Mouse (Mus musculus): Measurements from ENCODE around the gene Atp4a. TPM values are rescaled to one million over a fixed set of nuclear protein-coding genes. Genes with fewer than 3 reads are reported as not detected.

The Atp4a gene
- polyA plus RNA-seq (2014; fragmentation: Nextera tagmentation; extraction: Ambion mirVana) = 0.84 and 1.2 TPM in 2 replicates

DNA sequence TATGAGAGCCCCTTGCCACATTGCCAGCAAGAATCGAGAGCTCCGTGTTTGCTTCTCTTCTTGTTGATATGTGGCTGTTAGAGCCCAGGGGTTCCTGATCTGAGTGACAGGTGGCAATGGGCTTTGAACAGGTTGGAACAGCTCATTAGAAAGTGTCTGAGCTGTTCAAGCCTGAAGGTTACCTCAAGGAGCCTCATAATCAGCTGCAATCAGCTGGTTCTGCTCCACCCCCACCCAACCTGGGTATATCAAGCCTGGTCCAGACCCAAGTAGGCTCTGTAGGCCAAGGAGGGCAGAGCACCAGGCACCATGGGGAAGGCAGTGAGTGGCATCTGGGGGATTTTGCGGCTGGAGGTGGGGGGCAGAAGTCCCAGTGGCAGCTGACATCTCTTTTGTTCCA lies at the start of gene Atp4a:
Gene Atp4a, plus strand, starts transcription at position 268 of the 400 bp plus-strand sequence.
- H3K4me2 ChIP-seq (ENCODE audit: low read length) = no peak within 1 kb of the TSS
- no peak within 1 kb of the TSS for H3K9ac ChIP-seq (ENCODE audit: low read length)
- WGBS = 91% methylated on average over 3 of the region's 3 CpGs
- H3K27ac ChIP-seq (ENCODE audit: low read depth, low read length) = no peak within 1 kb of the TSS
- no peak within 1 kb of the TSS for H3K4me3 ChIP-seq (ENCODE audit: low read depth, low read length)
- H3K4me1 ChIP-seq (ENCODE audit: control insufficient read depth, insufficient read depth, low read length) = no peaks in the 10 kb centered on the region
- ATAC-seq (no peak), DNase-seq (ENCODE audit: low spot score) (no peak)
- peaks cover 5% of the 10 kb centered on the region for H3K27me3 ChIP-seq (replicated peaks; ENCODE audit: control insufficient read depth, insufficient read depth, low read length)
- H3K9me3 ChIP-seq (replicated peaks; ENCODE audit: control insufficient read depth, low read length) = no peaks in the 10 kb centered on the region
- no peaks in the 10 kb centered on the region for H3K36me3 ChIP-seq (ENCODE audit: control insufficient read depth, insufficient read depth, low read length)

DNA sequence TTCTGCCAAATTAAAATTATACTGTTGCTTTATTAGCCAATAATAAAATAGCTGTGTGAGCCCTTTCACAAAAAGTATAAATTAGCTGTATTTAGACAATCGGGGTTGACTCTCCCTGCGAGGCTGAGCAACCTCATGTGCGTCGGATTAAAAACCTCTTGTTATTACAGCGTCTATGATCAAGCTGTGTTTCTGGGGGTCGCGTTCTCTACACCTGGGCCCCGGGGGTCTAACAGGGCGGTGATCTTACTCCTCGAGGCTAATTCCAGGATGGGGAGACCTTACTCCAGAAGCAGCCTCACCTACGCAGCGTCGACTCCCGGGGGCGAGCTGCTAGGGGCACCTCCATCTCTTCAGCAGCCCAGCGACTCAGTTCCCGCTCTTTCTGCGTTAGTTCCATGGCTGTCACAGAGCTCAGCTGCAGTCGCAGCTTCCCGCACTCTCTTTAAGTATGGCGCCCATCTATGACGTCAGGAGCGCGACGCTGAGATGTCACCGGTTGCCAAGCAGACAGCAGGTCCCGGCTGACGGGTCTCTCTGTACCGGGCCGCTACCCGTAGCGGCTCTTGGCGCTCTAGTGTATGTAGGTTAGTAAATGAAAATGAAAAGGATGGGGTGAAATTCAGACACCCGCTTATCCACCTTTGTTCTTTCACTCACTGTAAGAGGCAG lies 47.3 kb upstream of the Atp4a start, which contains the start of gene Haus5:
Gene Haus5, minus strand, starts transcription at position 466 of the 672 bp plus-strand sequence.
- ATAC-seq (peak; percentile 97), DNase-seq (ENCODE audit: low spot score) (peak; percentile 97)
- no peaks in the 10 kb centered on the region for H3K27me3 ChIP-seq (replicated peaks; ENCODE audit: control insufficient read depth, insufficient read depth, low read length)
- H3K9ac ChIP-seq (ENCODE audit: low read length) = peak within 1 kb of the TSS; percentile 74
- under 1% methylated on average over 34 of the region's 34 CpGs for WGBS
- H3K4me3 ChIP-seq (ENCODE audit: low read depth, low read length) = peak within 1 kb of the TSS; percentile 55
- peak within 1 kb of the TSS; percentile 79 for H3K4me2 ChIP-seq (ENCODE audit: low read length)
- peaks cover 3% of the 10 kb centered on the region; the same call in 1 of the 2 replicates for H3K4me1 ChIP-seq (ENCODE audit: control insufficient read depth, insufficient read depth, low read length)
- no peaks in the 10 kb centered on the region for H3K9me3 ChIP-seq (replicated peaks; ENCODE audit: control insufficient read depth, low read length)
- H3K27ac ChIP-seq (ENCODE audit: low read depth, low read length) = peak within 1 kb of the TSS; percentile 63; the same call in 1 of the 2 replicates
- peaks cover 21% of the 10 kb centered on the region for H3K36me3 ChIP-seq (ENCODE audit: control insufficient read depth, insufficient read depth, low read length)

DNA sequence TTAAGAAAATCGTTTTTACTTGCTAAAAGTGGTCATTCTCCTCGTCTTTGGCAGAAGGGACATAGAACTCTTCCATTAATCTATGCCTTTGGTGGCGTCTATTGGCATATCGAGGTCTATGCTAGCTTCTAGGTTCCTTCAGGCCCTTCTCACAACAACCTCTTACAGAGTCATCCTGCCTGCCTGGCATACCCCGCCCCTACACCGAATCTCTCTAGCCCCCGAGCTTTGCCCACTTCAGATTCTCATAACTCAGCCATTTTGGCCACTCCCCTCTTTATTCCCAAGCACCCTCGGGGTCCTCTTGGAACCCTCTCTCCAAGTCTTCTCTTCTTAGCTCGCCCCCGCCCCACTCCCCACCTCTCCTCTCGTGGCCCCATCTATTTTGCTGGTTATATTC lies 46.7 kb upstream of the Atp4a start:
- Histone ChIP-seq H3K27ac (ENCODE audit: low read depth, low read length) (peak overlapping the region; percentile 63; the same call in 1 of the 2 replicates), H3K4me1 (ENCODE audit: control insufficient read depth, insufficient read depth, low read length) (peaks cover 3% of the 10 kb centered on the region; the same call in 1 of the 2 replicates), H3K4me2 (ENCODE audit: low read length) (peak overlapping the region; percentile 79), H3K27me3 (replicated peaks; ENCODE audit: control insufficient read depth, insufficient read depth, low read length) (no peaks in the 10 kb centered on the region), H3K9ac (ENCODE audit: low read length) (peak overlapping the region; percentile 74), H3K36me3 (ENCODE audit: control insufficient read depth, insufficient read depth, low read length) (peaks cover 15% of the 10 kb centered on the region), H3K4me3 (ENCODE audit: low read depth, low read length) (peak overlapping the region; percentile 55), H3K9me3 (replicated peaks; ENCODE audit: control insufficient read depth, low read length) (no peaks in the 10 kb centered on the region)
- ATAC-seq = peak; percentile 71
- DNase-seq (ENCODE audit: low spot score) = peak; percentile 30
- WGBS = 6% methylated on average over 11 of the region's 11 CpGs

DNA sequence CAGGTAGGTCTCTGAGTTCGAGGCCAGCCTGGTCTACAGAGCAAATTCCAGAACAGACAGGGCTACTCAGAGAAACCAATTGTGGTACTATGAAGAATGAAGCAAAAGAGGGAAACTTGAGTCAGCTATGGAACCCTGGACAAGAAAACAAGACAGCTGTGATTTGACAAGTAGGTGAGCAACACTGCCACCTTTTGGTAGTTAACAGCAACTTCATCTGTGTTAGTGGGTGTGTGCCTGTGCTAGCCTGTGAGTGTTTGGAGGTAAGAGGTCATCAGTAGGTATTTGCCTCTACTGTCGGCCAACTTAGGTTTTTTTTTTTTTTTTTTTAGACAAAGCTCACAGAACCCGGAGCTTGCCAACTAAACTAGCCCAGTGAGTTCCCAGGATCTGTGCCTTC lies 42.8 kb upstream of the Atp4a start:
- Histone ChIP-seq H3K9me3 (replicated peaks; ENCODE audit: control insufficient read depth, low read length) (no peaks in the 10 kb centered on the region), H3K9ac (ENCODE audit: low read length) (no peak overlapping the region), H3K4me1 (ENCODE audit: control insufficient read depth, insufficient read depth, low read length) (peaks cover 2% of the 10 kb centered on the region; the same call in 1 of the 2 replicates), H3K27ac (ENCODE audit: low read depth, low read length) (no peak overlapping the region), H3K36me3 (ENCODE audit: control insufficient read depth, insufficient read depth, low read length) (no peaks in the 10 kb centered on the region), H3K27me3 (replicated peaks; ENCODE audit: control insufficient read depth, insufficient read depth, low read length) (no peaks in the 10 kb centered on the region), H3K4me3 (ENCODE audit: low read depth, low read length) (no peak overlapping the region), H3K4me2 (ENCODE audit: low read length) (no peak overlapping the region)
- ATAC-seq (no peak), DNase-seq (ENCODE audit: low spot score) (peak; percentile 31)
- WGBS = 40% methylated on average over 3 of the region's 3 CpGs

DNA sequence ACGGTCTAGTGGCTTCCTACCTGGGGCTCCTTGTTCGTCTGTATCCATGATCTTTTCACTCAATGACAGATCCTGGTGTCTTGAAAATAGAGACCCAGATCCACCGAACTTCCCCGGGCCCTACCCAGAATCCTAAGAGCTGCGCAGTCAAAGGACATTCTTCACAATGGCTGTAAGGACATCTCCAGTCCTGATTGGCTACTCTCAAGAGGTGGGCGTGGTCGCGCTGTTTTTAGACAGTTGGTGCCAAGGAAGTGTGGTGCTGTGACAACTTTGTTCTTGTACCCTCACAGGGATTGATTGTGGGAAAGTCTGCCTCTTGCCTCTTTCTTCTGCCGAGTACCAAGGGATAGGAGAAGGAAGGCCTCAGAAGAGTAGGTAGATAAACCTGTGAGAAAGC lies 40.5 kb upstream of the Atp4a start, which contains the start of gene Pmis2:
Gene Pmis2, minus strand, starts transcription at position 126 of the 400 bp plus-strand sequence.
- WGBS = 77% methylated on average over 9 of the region's 9 CpGs
- Histone ChIP-seq H3K4me3 (ENCODE audit: low read depth, low read length) (no peak within 1 kb of the TSS), H3K4me1 (ENCODE audit: control insufficient read depth, insufficient read depth, low read length) (no peaks in the 10 kb centered on the region), H3K36me3 (ENCODE audit: control insufficient read depth, insufficient read depth, low read length) (no peaks in the 10 kb centered on the region), H3K9me3 (replicated peaks; ENCODE audit: control insufficient read depth, low read length) (no peaks in the 10 kb centered on the region), H3K27me3 (replicated peaks; ENCODE audit: control insufficient read depth, insufficient read depth, low read length) (no peaks in the 10 kb centered on the region), H3K4me2 (ENCODE audit: low read length) (no peak within 1 kb of the TSS), H3K27ac (ENCODE audit: low read depth, low read length) (no peak within 1 kb of the TSS), H3K9ac (ENCODE audit: low read length) (no peak within 1 kb of the TSS)
- ATAC-seq (no peak), DNase-seq (ENCODE audit: low spot score) (no peak)

- H3K4me1 ChIP-seq (ENCODE audit: control insufficient read depth, insufficient read depth, low read length) = no peaks in the 10 kb centered on the region
- H3K36me3 ChIP-seq (ENCODE audit: control insufficient read depth, insufficient read depth, low read length) = no peaks in the 10 kb centered on the region
- ATAC-seq = no peak
- no peak overlapping the region for H3K4me3 ChIP-seq (ENCODE audit: low read depth, low read length)
- peak; percentile 67 for DNase-seq (ENCODE audit: low spot score)
- no peak overlapping the region for H3K27ac ChIP-seq (ENCODE audit: low read depth, low read length)
- no peaks in the 10 kb centered on the region for H3K9me3 ChIP-seq (replicated peaks; ENCODE audit: control insufficient read depth, low read length)
- no peak overlapping the region for H3K9ac ChIP-seq (ENCODE audit: low read length)
- no peaks in the 10 kb centered on the region for H3K27me3 ChIP-seq (replicated peaks; ENCODE audit: control insufficient read depth, insufficient read depth, low read length)
- H3K4me2 ChIP-seq (ENCODE audit: low read length) = no peak overlapping the region
- WGBS = 56% methylated on average over 5 of the region's 5 CpGs
Observed at GRCm38 (mm10) chr7:30678263-30678975, 33.6 kb upstream of the Atp4a start.

DNA sequence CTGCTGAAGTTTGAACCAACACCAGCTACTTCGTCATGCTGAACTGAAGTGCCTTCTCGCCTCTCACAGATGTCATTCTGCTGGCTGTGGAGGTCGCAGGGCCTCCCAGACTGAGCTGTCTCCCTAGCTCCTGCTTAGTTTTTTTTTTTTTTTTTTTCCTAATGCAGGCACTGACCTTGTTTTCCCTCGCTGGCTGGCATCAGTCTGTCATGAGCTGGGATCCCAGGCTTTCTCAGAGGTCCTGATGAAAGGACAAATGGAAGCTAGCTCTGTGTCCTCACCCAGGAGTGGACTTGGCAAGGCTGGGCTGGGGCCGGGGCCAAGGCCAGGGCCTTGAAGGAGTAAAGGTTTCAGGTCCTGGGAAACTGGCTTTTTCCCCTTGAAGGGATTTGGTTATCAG lies 30.1 kb upstream of the Atp4a start:
- Histone ChIP-seq H3K36me3 (ENCODE audit: control insufficient read depth, insufficient read depth, low read length) (no peaks in the 10 kb centered on the region), H3K4me1 (ENCODE audit: control insufficient read depth, insufficient read depth, low read length) (no peaks in the 10 kb centered on the region), H3K9me3 (replicated peaks; ENCODE audit: control insufficient read depth, low read length) (no peaks in the 10 kb centered on the region), H3K4me2 (ENCODE audit: low read length) (no peak overlapping the region), H3K4me3 (ENCODE audit: low read depth, low read length) (no peak overlapping the region), H3K27me3 (replicated peaks; ENCODE audit: control insufficient read depth, insufficient read depth, low read length) (no peaks in the 10 kb centered on the region), H3K9ac (ENCODE audit: low read length) (no peak overlapping the region), H3K27ac (ENCODE audit: low read depth, low read length) (no peak overlapping the region)
- DNase-seq (ENCODE audit: low spot score) = no peak
- no peak for ATAC-seq
- 72% methylated on average over 5 of the region's 5 CpGs for WGBS

- no peaks in the 10 kb centered on the region for H3K4me1 ChIP-seq (ENCODE audit: control insufficient read depth, insufficient read depth, low read length)
- H3K4me3 ChIP-seq (ENCODE audit: low read depth, low read length) = no peak overlapping the region
- H3K27me3 ChIP-seq (replicated peaks; ENCODE audit: control insufficient read depth, insufficient read depth, low read length) = no peaks in the 10 kb centered on the region; the same call in 1 of the 2 replicates
- ATAC-seq = no peak
- no peak overlapping the region for H3K4me2 ChIP-seq (ENCODE audit: low read length)
- no peak overlapping the region for H3K9ac ChIP-seq (ENCODE audit: low read length)
- H3K27ac ChIP-seq (ENCODE audit: low read depth, low read length) = no peak overlapping the region
- no peaks in the 10 kb centered on the region for H3K36me3 ChIP-seq (ENCODE audit: control insufficient read depth, insufficient read depth, low read length)
- 83% methylated on average over 2 of the region's 2 CpGs for WGBS
- H3K9me3 ChIP-seq (replicated peaks; ENCODE audit: control insufficient read depth, low read length) = no peaks in the 10 kb centered on the region
- no peak for DNase-seq (ENCODE audit: low spot score)
Observed at GRCm38 (mm10) chr7:30683425-30683824, 28.6 kb upstream of the Atp4a start.

DNA sequence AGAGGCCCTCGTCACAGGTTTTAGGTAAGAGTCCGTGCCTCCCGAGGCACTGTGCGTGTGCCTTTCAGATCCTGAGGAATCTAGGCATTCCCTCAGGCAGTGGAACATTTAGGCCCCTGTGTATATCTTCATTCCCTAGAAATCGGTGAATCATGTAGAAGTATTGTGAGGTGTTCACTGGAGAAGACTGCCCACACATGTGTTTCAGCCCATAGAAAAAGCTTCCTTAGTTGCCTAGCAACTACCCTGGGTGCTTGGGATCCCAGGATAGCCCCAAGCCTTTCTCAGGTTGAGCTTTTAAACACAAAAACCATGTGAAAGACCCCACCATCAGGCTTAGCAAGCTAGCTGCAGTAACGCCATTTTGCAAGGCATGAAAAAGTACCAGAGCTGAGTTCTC lies 23.7 kb upstream of the Atp4a start:
- no peak for ATAC-seq
- no peak for DNase-seq (ENCODE audit: low spot score)
- H3K9ac ChIP-seq (ENCODE audit: low read length) = no peak overlapping the region
- 75% methylated on average over 6 of the region's 6 CpGs for WGBS
- H3K4me1 ChIP-seq (ENCODE audit: control insufficient read depth, insufficient read depth, low read length) = no peaks in the 10 kb centered on the region
- no peak overlapping the region for H3K4me3 ChIP-seq (ENCODE audit: low read depth, low read length)
- H3K36me3 ChIP-seq (ENCODE audit: control insufficient read depth, insufficient read depth, low read length) = no peaks in the 10 kb centered on the region
- no peaks in the 10 kb centered on the region for H3K9me3 ChIP-seq (replicated peaks; ENCODE audit: control insufficient read depth, low read length)
- no peak overlapping the region for H3K27ac ChIP-seq (ENCODE audit: low read depth, low read length)
- H3K4me2 ChIP-seq (ENCODE audit: low read length) = no peak overlapping the region
- H3K27me3 ChIP-seq (replicated peaks; ENCODE audit: control insufficient read depth, insufficient read depth, low read length) = no peaks in the 10 kb centered on the region; the same call in 1 of the 2 replicates
